8 mouse cellular contexts compared by ENCODE assay signal in genomic region chr4:66827463-66828162, GRCm38 (mm10). TPM values are rescaled to one million over a fixed set of nuclear protein-coding genes. Genes with fewer than 3 reads are reported as not detected.
DNase-seq lines count a peak whose midpoint lies in the region; ATAC-seq lines count a peak whose summit lies in the region.

Gene Tlr4 (plus strand): TSS chr4:66827584.

- H3K27me3 ChIP-seq in lung, embryonic 15.5 days: no peaks in the 10 kb centered on the region
- H3K27me3 ChIP-seq in midbrain, embryonic 11.5 days (ENCODE audit: control insufficient read depth, insufficient read depth, low read length): no peaks in the 10 kb centered on the region

- H3K9ac ChIP-seq in lung, embryonic 15.5 days: 0 out of 2 replicates have a peak within 1 kb of the TSS, but pooled peaks have one; percentile 2
- no peak within 1 kb of the TSS for H3K9ac ChIP-seq in midbrain, embryonic 11.5 days (ENCODE audit: low read length)

- peaks cover 5% of the 10 kb centered on the region; the same call in 1 of the 2 replicates for H3K4me1 ChIP-seq in lung, embryonic 15.5 days
- H3K4me1 ChIP-seq in midbrain, embryonic 11.5 days (ENCODE audit: control insufficient read depth, insufficient read depth, low read length): no peaks in the 10 kb centered on the region

- 26% methylated on average over 11 of the region's 11 CpGs for WGBS in lung, embryonic 15.5 days
- 72% methylated on average over 11 of the region's 11 CpGs for WGBS in midbrain, embryonic 11.5 days

- H3K36me3 ChIP-seq in lung, embryonic 15.5 days: no peaks in the 10 kb centered on the region
- no peaks in the 10 kb centered on the region for H3K36me3 ChIP-seq in midbrain, embryonic 11.5 days (ENCODE audit: control insufficient read depth, insufficient read depth, low read length)

- no peaks in the 10 kb centered on the region for H3K9me3 ChIP-seq in lung, embryonic 15.5 days
- H3K9me3 ChIP-seq in midbrain, embryonic 11.5 days (ENCODE audit: control insufficient read depth, low read length): no peaks in the 10 kb centered on the region

- peak within 1 kb of the TSS; percentile 20 for H3K4me3 ChIP-seq in lung, embryonic 15.5 days
- H3K4me3 ChIP-seq in midbrain, embryonic 11.5 days (ENCODE audit: low read depth, low read length): no peak within 1 kb of the TSS

- H3K27ac ChIP-seq in lung, embryonic 15.5 days: peak within 1 kb of the TSS; percentile 68
- H3K27ac ChIP-seq in midbrain, embryonic 11.5 days (ENCODE audit: low read depth, low read length): no peak within 1 kb of the TSS

- intact Hi-C loops in heart, postnatal 25 days (cut with DNase I): no loop called here

- peak; percentile 73 for ATAC-seq in lung, embryonic 15.5 days (ENCODE audit: borderline replicate concordance, extremely low read depth, low FRiP score, low TSS enrichment)
- no peak for ATAC-seq in midbrain, embryonic 11.5 days (ENCODE audit: low FRiP score)

- peak within 1 kb of the TSS; percentile 35 for H3K4me2 ChIP-seq in lung, embryonic 15.5 days
- H3K4me2 ChIP-seq in midbrain, embryonic 11.5 days: no peak within 1 kb of the TSS

- DNase-seq in CD4-positive, CD25-positive, alpha-beta regulatory T cell, adult 2 months (ENCODE audit: low read depth, low spot score): peak; percentile 3
- DNase-seq in adrenal gland, postnatal 10 days: peak; percentile 72
- DNase-seq in fibroblast of lung, adult 2 months (ENCODE audit: low read depth): peak; percentile 74
- DNase-seq in heart, postnatal 25 days (ENCODE audit: low spot score): peak; percentile 75
- peak; percentile 82 for DNase-seq in layer of hippocampus, adult 9-11 months
- peak; percentile 48 to 56 for DNase-seq in spleen, adult 18-20 months
- no peak for DNase-seq in midbrain, embryonic 11.5 days (ENCODE audit: low spot score, missing footprints)

RNA-seq across cellular contexts. Expression of gene Tlr4, which starts in this region (rescaled TPM):
- 1 to 10 TPM; 6.0 to 7.6 TPM for total RNA-seq in adrenal gland, postnatal 10 days (2021)
- 10 to 100 TPM; 15.1 to 16.7 TPM for total RNA-seq in heart, postnatal 25 days (2021)
- polyA plus RNA-seq in lung, embryonic 15.5 days (2015; fragmentation: Nextera tagmentation; extraction: Ambion mirVana): 1.3 and 1.7 TPM in 2 replicates
- polyA plus RNA-seq in midbrain, embryonic 11.5 days (2014; fragmentation: Nextera tagmentation; extraction: Ambion mirVana): 0.74 and 0.97 TPM in 2 replicates
